Mouse (Mus musculus) megakaryocyte, embryonic 14.5 days (primary cell): ENCODE measurements around the gene Vldlr. TPM values are rescaled to one million over a fixed set of nuclear protein-coding genes. Genes with fewer than 3 reads are reported as not detected.
A peak's percentile ranks its signal among the peaks of the same experiment; 100 is the strongest.

ENCODE experiments used
- H3K27me3 ChIP-seq: replicated peaks from 2 replicates; pipeline ENCODE3; 2012; ENCODE audit warnings: inconsistent platforms
- H3K36me3 ChIP-seq: replicated peaks from 2 replicates; pipeline ENCODE3; 2012; ENCODE audit warnings: low read length, inconsistent platforms, mixed read lengths
- H3K4me1 ChIP-seq: 2 replicates; pipeline ENCODE4 v1.6.1; 2012; ENCODE audit warnings: inconsistent platforms
- H3K4me3 ChIP-seq: replicated peaks from 2 replicates; pipeline ENCODE3; 2012; ENCODE audit warnings: moderate library complexity, mild to moderate bottlenecking, inconsistent platforms
- H3K9me3 ChIP-seq: 2 replicates; pipeline ENCODE4 v1.6.1; 2012; ENCODE audit warnings: inconsistent platforms
- FLI1 ChIP-seq: IDR thresholded peaks from 2 replicates; pipeline ENCODE4 v1.6.1; 2012; ENCODE audit warnings: low read length, inconsistent platforms, mixed read lengths
- GATA1 ChIP-seq: IDR thresholded peaks from 3 replicates; pipeline ENCODE4 v1.6.1; 2012; ENCODE audit warnings: mixed read lengths, low read length, inconsistent platforms, borderline replicate concordance
- polyA plus RNA-seq: library from polyadenylated mRNA; stranded (reverse); fragments of >175 nt; gene quantifications from 2 replicates; pipeline ENCODE4 v1.2.3, GENCODE M21; 2012; ENCODE audit warnings: low replicate concordance; ENCODE audit not compliant: insufficient read depth

The Vldlr gene
- polyA plus RNA-seq, 1 experiment, result 19.8 TPM

DNA sequence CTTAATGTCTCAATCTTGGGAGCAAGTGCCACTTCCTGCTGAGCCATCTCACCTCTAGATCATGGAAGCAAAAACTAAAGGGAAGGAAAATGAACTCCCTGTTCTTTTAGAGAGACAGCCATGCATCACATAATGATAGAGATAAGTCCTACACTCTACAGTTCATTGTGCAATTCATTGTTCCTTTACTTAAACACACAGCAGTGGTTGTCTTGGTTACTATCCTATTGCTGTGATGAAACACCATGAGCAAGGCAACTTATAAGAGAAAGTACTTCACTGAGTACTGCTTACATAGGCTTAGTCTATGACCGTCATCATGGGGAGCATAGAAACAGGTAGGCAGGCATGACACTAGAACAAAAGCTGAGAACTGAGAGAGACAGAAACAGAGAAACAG is 12.0 kb downstream of the Vldlr start:
- H3K9me3 ChIP-seq, result no peaks in the 10 kb centered on the region
- peaks cover 83% of the 10 kb centered on the region for H3K4me1 ChIP-seq
- H3K27me3 ChIP-seq, result no peaks in the 10 kb centered on the region
- H3K36me3 ChIP-seq, result peaks cover 85% of the 10 kb centered on the region
- peak overlapping the region; percentile 51 for H3K4me3 ChIP-seq
- TF ChIP-seq FLI1 (no peak), GATA1 (peak; percentile 49; the same call in 1 of the 3 replicates)

DNA sequence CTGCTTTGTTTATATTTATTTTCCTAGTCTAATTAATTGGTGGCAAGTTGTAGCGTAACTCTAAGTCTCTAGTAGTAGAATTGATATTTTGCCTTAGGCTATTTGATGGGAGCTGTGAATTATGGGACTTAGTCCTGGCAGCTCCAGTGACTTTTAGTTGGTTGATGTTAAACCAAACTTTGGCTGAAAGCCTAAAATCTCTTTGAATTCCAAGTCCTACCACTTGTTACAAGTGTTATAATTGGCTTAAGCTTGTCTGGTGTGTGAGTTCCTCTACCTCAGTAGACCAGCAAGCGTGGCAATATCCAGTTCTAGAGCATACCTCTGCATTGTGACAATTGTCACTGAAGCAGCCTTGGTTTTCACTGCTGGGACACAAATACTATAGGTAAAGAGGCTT is 17.1 kb downstream of the Vldlr start:
- peaks cover 38% of the 10 kb centered on the region for H3K4me1 ChIP-seq
- H3K9me3 ChIP-seq, result no peaks in the 10 kb centered on the region
- no peak overlapping the region for H3K4me3 ChIP-seq
- no peaks in the 10 kb centered on the region for H3K27me3 ChIP-seq
- TF ChIP-seq GATA1 (no peak), FLI1 (no peak)
- peaks cover 98% of the 10 kb centered on the region for H3K36me3 ChIP-seq

DNA sequence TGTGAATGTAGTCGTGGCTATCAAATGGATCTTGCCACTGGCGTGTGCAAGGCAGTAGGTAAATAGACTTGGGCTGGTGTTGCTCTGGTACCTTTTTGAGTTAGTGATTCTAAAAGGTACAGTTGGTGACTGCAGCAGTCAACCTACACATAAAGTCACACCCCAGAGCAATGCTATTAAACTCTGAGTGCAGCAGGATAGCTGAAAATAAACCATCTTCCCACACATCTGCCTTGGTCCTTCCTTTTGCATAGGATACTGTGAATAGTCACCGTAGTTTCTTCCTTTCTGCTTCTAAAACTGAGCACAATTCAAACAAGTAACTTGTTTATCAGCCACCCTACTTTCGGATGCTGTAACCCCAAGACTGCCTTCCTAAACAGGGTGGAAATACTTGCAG is 23.6 kb downstream of the Vldlr start:
- H3K36me3 ChIP-seq, result peaks cover 98% of the 10 kb centered on the region
- H3K27me3 ChIP-seq, result no peaks in the 10 kb centered on the region
- H3K4me3 ChIP-seq, result no peak overlapping the region
- H3K4me1 ChIP-seq, result peaks cover 6% of the 10 kb centered on the region; the same call in 1 of the 2 replicates
- TF ChIP-seq GATA1 (no peak), FLI1 (no peak)
- H3K9me3 ChIP-seq, result no peaks in the 10 kb centered on the region

DNA sequence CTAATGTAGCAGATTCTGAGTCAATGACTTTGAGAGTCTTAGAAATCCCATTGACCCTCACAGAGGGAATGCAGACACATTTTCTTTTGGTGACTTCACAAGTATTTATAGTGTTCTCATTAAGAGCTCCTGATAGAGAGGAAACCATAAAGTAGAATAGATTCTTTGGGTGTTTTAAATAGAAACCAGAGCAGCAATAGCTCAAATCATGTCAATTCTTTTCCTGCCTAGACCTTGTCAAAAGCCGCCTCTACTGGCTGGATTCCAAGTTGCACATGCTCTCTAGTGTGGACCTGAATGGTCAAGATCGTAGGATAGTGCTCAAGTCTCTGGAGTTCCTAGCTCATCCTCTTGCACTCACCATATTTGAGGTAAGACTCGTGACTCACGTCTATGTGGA is 27.2 kb downstream of the Vldlr start:
- TF ChIP-seq GATA1, result no peak
- no peak for TF ChIP-seq FLI1
- Histone ChIP-seq H3K27me3 (no peaks in the 10 kb centered on the region), H3K4me1 (no peaks in the 10 kb centered on the region), H3K9me3 (no peaks in the 10 kb centered on the region), H3K36me3 (peaks cover 98% of the 10 kb centered on the region), H3K4me3 (no peak overlapping the region)

DNA sequence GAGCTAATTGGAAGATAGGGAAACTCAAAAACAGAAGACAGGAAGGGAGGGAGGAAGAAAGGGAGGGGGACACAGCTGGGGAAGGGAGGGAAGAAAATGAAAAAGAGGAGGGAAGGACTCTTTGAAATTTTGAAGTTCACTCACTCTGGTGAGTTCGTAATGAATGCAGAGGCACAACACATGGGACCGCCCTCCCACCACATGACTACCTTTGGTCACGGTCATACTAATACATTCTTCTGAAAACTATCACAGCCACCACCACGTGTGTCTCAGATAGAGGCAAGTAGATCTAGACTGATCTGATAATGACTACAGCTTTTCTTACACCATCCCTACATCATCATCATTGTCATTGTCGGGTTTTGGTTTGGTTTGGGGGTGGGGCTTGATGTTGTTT is 38.5 kb downstream of the Vldlr start:
- TF ChIP-seq FLI1, result no peak
- no peak for TF ChIP-seq GATA1
- Histone ChIP-seq H3K9me3 (no peaks in the 10 kb centered on the region), H3K27me3 (no peaks in the 10 kb centered on the region), H3K4me3 (no peak overlapping the region), H3K36me3 (peaks cover 50% of the 10 kb centered on the region), H3K4me1 (peaks cover 39% of the 10 kb centered on the region)

DNA sequence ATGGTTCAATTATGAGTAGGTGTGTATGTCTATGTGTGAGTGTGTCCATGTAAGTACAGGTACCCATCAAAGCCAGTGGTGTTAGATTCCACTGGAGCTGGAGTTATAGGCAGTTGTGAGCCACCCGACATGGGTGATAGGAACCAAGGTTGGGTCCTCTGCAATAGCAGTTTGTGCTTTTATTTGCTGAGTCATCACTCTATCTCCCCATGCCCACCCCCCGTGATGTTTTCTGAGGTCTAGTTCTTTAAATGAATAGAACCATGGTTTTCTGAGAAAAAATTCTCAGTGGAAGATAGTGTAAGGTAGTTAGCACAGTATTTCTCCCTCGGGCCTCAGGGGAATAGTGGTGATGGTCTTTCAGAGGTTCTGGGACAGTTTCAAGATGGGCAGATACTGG is 39.4 kb downstream of the Vldlr start:
- Histone ChIP-seq H3K27me3 (no peaks in the 10 kb centered on the region), H3K36me3 (peaks cover 41% of the 10 kb centered on the region), H3K4me1 (peaks cover 39% of the 10 kb centered on the region), H3K4me3 (no peak overlapping the region), H3K9me3 (no peaks in the 10 kb centered on the region)
- TF ChIP-seq FLI1 (no peak), GATA1 (no peak)

DNA sequence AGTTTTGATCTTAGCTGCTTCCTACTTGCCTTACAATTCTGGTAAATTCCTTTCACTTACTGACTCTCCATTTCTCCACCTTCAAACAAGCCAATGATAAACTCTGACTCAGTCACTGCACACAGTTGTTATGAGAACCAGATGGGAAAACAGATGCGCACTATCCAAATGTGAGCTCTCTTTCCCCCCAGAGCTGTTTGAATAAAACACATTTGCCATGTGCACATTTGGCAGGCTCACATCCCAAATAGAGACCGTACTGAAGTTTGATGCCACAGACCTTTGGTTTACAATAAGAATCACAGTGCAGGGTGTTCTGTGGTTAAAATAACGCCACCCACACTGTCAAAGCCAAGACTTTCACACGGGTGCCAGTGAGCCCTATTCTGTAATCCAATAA is 43.8 kb downstream of the Vldlr start:
- H3K36me3 ChIP-seq, result no peaks in the 10 kb centered on the region
- H3K27me3 ChIP-seq, result no peaks in the 10 kb centered on the region
- no peak overlapping the region for H3K4me3 ChIP-seq
- no peaks in the 10 kb centered on the region for H3K9me3 ChIP-seq
- peaks cover 33% of the 10 kb centered on the region for H3K4me1 ChIP-seq
- TF ChIP-seq FLI1 (no peak), GATA1 (no peak)

DNA sequence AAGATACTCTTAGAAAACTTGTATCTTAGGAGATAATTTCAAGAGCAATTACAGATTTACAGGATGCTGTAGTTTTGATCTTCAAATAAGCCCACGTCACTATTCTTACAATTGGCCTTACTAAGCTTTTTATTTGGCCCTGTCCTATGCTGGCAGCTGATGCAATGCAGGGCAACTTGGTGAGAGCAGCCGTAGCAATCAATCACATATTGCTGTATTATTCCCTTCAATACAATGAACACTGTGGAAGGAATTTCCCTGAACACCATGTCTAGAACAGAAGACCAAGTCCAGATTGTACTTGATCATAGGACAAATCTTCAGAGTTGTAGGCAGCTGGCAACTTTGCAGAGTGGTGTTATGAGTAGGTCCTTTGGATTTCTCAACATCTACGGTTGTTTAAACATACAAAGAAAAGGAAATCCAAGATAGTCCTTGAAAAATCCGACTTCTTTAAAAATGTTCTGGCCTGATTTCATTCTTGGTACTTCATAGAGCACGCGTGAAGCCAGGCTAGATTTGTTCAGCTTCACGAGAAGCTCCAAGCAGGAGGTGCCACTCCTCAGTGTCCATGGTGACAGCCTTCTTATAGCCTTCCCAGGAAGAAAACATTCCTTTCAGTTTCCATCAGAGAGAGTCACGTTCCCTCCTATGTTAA is 44.5 kb downstream of the Vldlr start:
- TF ChIP-seq FLI1 (no peak), GATA1 (no peak)
- Histone ChIP-seq H3K9me3 (no peaks in the 10 kb centered on the region), H3K36me3 (no peaks in the 10 kb centered on the region), H3K4me1 (peaks cover 27% of the 10 kb centered on the region), H3K27me3 (peaks cover under 1% of the 10 kb centered on the region), H3K4me3 (no peak overlapping the region)

DNA sequence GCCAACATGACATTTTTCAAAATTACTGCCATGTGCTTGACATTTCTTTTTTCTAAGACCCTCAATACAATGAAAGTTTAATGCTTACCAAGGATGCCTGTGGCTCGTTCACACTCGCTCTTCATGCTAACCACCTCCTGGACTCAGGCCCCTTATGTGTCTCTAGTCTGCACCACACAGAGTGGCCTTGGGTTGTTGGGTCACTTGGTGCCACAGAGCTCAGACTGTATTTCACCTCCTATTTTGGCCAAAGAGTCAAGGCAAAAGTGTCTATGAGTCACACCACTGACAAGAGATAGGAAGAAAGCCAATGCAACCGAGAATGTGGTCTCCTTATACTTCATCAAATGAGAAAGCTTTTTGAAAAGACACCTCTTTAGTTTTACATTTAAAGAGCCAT is 45.9 kb downstream of the Vldlr start:
- no peaks in the 10 kb centered on the region for H3K9me3 ChIP-seq
- no peak overlapping the region for H3K4me3 ChIP-seq
- peaks cover 2% of the 10 kb centered on the region for H3K27me3 ChIP-seq
- no peaks in the 10 kb centered on the region for H3K36me3 ChIP-seq
- TF ChIP-seq FLI1 (no peak), GATA1 (no peak)
- H3K4me1 ChIP-seq, result peaks cover 15% of the 10 kb centered on the region

DNA sequence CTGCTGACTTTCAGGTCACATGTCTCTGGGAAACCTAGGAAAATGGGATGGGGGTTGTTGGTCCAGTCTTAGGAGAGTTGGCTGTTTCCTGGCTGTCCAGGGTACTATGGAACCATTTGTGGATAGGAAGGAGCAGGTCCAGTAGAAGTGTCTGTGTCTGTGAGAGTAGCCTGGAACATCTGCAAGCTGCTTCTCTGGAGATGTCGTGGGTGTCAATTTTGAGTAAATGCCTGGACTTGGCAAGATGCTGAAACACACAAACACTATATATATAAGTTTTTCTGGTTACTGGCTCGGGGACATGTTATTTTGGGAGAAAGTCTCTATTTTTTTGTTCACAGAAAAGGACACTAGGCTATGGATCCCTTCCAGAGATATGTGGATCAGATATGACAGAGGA is 57.1 kb downstream of the Vldlr start:
- TF ChIP-seq GATA1 (no peak), FLI1 (no peak)

DNA sequence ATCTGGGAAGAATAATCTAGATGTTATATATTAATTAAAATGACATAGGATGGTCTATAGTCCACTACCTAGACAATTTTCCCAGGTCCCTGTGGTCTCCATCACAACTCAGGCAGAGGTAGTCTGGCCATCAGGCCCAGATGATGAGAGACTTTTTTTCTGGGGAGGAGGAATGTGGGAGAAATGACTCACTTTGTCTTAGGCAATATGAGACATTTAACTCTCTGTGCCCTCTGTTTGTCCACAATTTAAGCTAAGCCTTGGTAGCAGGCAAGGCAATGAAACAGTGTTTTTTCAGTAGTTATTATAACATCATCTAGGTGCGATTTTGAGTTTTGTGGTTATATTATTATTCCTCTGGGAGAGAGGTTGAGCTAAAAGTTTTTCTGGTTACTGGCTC is 58.1 kb downstream of the Vldlr start:
- H3K36me3 ChIP-seq, result no peaks in the 10 kb centered on the region

More for the DNA sequence above, 57.1 kb downstream of the Vldlr start:
- H3K4me3 ChIP-seq, result no peak overlapping the region
- no peaks in the 10 kb centered on the region for H3K27me3 ChIP-seq
- H3K9me3 ChIP-seq, result no peaks in the 10 kb centered on the region
- no peaks in the 10 kb centered on the region for H3K4me1 ChIP-seq
- no peaks in the 10 kb centered on the region for H3K36me3 ChIP-seq

More for the DNA sequence above, 58.1 kb downstream of the Vldlr start:
- Histone ChIP-seq H3K9me3 (no peaks in the 10 kb centered on the region), H3K4me3 (no peak overlapping the region), H3K4me1 (no peaks in the 10 kb centered on the region), H3K27me3 (no peaks in the 10 kb centered on the region)
- TF ChIP-seq GATA1, result no peak
- no peak for TF ChIP-seq FLI1
